Mouse (Mus musculus): ENCODE measurements around the gene Wdr11.

DNA sequence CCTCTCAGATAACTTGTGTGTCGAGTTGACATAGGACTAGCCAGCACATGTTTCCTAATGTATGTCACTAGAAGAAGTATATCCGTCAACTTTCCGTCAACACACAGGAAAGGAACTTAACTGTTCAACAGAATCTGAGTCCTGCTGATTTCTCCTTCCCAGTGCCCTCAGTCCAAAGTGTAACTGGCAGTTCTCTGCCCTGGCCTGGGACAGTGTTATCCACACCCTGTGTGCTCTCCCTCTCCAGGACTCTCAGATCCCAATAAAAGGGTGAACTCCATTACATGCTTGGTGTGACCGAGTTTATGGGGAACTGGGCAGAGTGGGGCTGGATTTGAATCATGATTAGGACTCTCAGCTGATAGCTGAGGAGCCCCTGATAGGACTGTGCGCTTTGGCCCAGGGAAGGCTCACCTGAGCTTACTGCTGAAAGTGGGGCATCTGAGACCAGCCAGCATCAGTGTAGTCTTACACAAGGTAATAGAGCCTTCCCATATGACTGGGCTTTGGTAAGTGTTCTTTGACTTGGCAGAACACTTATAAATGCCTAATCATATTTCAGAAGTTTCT lies 46.3 kb downstream of the Wdr11 start:
- no peak for TF ChIP-seq CTCF (IDR thresholded peaks at IDR 0.05; ENCODE audit: low read depth)
- TF ChIP-seq EP300 (IDR thresholded peaks at IDR 0.05; ENCODE audit: low read depth): no peak

Measured in liver, embryonic 14.5 days (tissue).